In genomic region chr19:44106831-44107660, GRCm38 (mm10) we compare ENCODE assay signal across 8 mouse cellular contexts. TPM values are rescaled to one million over a fixed set of nuclear protein-coding genes. Genes with fewer than 3 reads are reported as not detected.
DNase-seq lines count a peak whose midpoint lies in the region; ATAC-seq and TF ChIP-seq lines count a peak whose summit lies in the region.

TSS of gene Chuk (minus strand) at chr19:44107480.

- intact Hi-C loops in heart, adult 2 months (cut with DNase I), result loop anchor here (2.0 kb wide), 2 partner anchors 28 to 38 kb away; partner anchors contain the start of genes Cwf19l1 and Erlin1

- peak; percentile 90 for TF ChIP-seq POLR2A in heart, adult 2 months (IDR thresholded peaks at IDR 0.05; ENCODE audit: insufficient read depth, low read depth, low read length)

- peak; percentile 97 for DNase-seq in 3T3-L1 (ENCODE audit: low read depth, low spot score)
- DNase-seq in adrenal gland, postnatal 4 days (ENCODE audit: low spot score in 2 of 2), result peak; percentile 88 to 92
- DNase-seq in embryonic facial prominence, embryonic 14.5 days (ENCODE audit: low spot score), result peak; percentile 98
- DNase-seq in heart, adult 2 months, result peak; percentile 97 to 98
- DNase-seq in kidney, adult 8-10 months, result peak; percentile 95 to 97
- peak; percentile 93 to 98 for DNase-seq in spleen, postnatal 10 days (ENCODE audit: low spot score in 2 of 2)

- no peak for TF ChIP-seq CTCF in heart, adult 2 months (IDR thresholded peaks at IDR 0.05)

- no peaks in the 10 kb centered on the region for H3K27me3 ChIP-seq in embryonic facial prominence, embryonic 14.5 days (replicated peaks; ENCODE audit: control insufficient read depth, insufficient read depth, low read length)
- H3K27me3 ChIP-seq in heart, adult 2 months (ENCODE audit: control insufficient read depth, insufficient read depth, low read length), result no peaks in the 10 kb centered on the region
- H3K27me3 ChIP-seq in limb, embryonic 13.5 days, result no peaks in the 10 kb centered on the region
- no peaks in the 10 kb centered on the region for H3K27me3 ChIP-seq in midbrain, embryonic 16.5 days (ENCODE audit: control insufficient read depth, insufficient read depth, low read depth, low read length)

- WGBS in embryonic facial prominence, embryonic 14.5 days, result under 1% methylated on average over 48 of the region's 67 CpGs
- WGBS in heart, adult 2 months, result under 1% methylated on average over 67 of the region's 67 CpGs
- WGBS in limb, embryonic 13.5 days, result under 1% methylated on average over 66 of the region's 67 CpGs
- WGBS in midbrain, embryonic 16.5 days, result under 1% methylated on average over 66 of the region's 67 CpGs

- H3K4me1 ChIP-seq in embryonic facial prominence, embryonic 14.5 days (ENCODE audit: control insufficient read depth, insufficient read depth, low read length), result peaks cover 10% of the 10 kb centered on the region; the same call in 1 of the 2 replicates
- H3K4me1 ChIP-seq in heart, adult 2 months (ENCODE audit: control insufficient read depth, insufficient read depth, low read length), result peaks cover 6% of the 10 kb centered on the region
- H3K4me1 ChIP-seq in limb, embryonic 13.5 days, result peaks cover 18% of the 10 kb centered on the region
- peaks cover 21% of the 10 kb centered on the region for H3K4me1 ChIP-seq in midbrain, embryonic 16.5 days (ENCODE audit: control insufficient read depth, insufficient read depth, low read length)

- peak within 1 kb of the TSS; percentile 95 for H3K9ac ChIP-seq in embryonic facial prominence, embryonic 14.5 days (ENCODE audit: low read depth, low read length)
- peak within 1 kb of the TSS; percentile 98 for H3K9ac ChIP-seq in heart, adult 2 months (ENCODE audit: low read depth, low read length)
- peak within 1 kb of the TSS; percentile 96 for H3K9ac ChIP-seq in limb, embryonic 13.5 days
- peak within 1 kb of the TSS; percentile 88 for H3K9ac ChIP-seq in midbrain, embryonic 16.5 days (ENCODE audit: low read depth, low read length)

- TF ChIP-seq EP300 in heart, adult 2 months (IDR thresholded peaks at IDR 0.05; ENCODE audit: insufficient read depth, low read depth, low read length), result no peak

- H3K4me3 ChIP-seq in embryonic facial prominence, embryonic 14.5 days (ENCODE audit: low read depth, low read length), result peak within 1 kb of the TSS; percentile 88
- peak within 1 kb of the TSS; percentile 95 for H3K4me3 ChIP-seq in heart, adult 2 months
- peak within 1 kb of the TSS; percentile 91 for H3K4me3 ChIP-seq in limb, embryonic 13.5 days
- peak within 1 kb of the TSS; percentile 72 for H3K4me3 ChIP-seq in midbrain, embryonic 16.5 days (ENCODE audit: low read depth, low read length)

- peak; percentile 99 for ATAC-seq in embryonic facial prominence, embryonic 14.5 days (ENCODE audit: low read depth)
- ATAC-seq in limb, embryonic 13.5 days (ENCODE audit: low FRiP score, low read depth), result peak; percentile 98
- peak; percentile 100 for ATAC-seq in midbrain, embryonic 16.5 days

- H3K4me2 ChIP-seq in embryonic facial prominence, embryonic 14.5 days (ENCODE audit: low read depth, low read length), result peak within 1 kb of the TSS; percentile 70
- peak within 1 kb of the TSS; percentile 94 for H3K4me2 ChIP-seq in limb, embryonic 13.5 days (replicated peaks)
- H3K4me2 ChIP-seq in midbrain, embryonic 16.5 days (ENCODE audit: low read length), result peak within 1 kb of the TSS; percentile 85

- H3K79me2 ChIP-seq in heart, adult 2 months (replicated peaks; ENCODE audit: control insufficient read depth, insufficient read depth, low read length), result peaks cover 6% of the 10 kb centered on the region

- no peaks in the 10 kb centered on the region for H3K9me3 ChIP-seq in embryonic facial prominence, embryonic 14.5 days (ENCODE audit: control insufficient read depth, low read length)
- H3K9me3 ChIP-seq in limb, embryonic 13.5 days, result no peaks in the 10 kb centered on the region
- H3K9me3 ChIP-seq in midbrain, embryonic 16.5 days (replicated peaks; ENCODE audit: control insufficient read depth, low read length, poor library complexity, severe bottlenecking), result no peaks in the 10 kb centered on the region

- peaks cover 21% of the 10 kb centered on the region for H3K36me3 ChIP-seq in embryonic facial prominence, embryonic 14.5 days (ENCODE audit: control insufficient read depth, insufficient read depth, low read length)
- H3K36me3 ChIP-seq in heart, adult 2 months (ENCODE audit: control insufficient read depth, insufficient read depth, low read length), result peaks cover 2% of the 10 kb centered on the region; the same call in 1 of the 2 replicates
- peaks cover 27% of the 10 kb centered on the region for H3K36me3 ChIP-seq in limb, embryonic 13.5 days
- H3K36me3 ChIP-seq in midbrain, embryonic 16.5 days (ENCODE audit: control insufficient read depth, insufficient read depth, low read length), result peaks cover 9% of the 10 kb centered on the region; the same call in 1 of the 2 replicates

- H3K27ac ChIP-seq in embryonic facial prominence, embryonic 14.5 days (replicated peaks; ENCODE audit: low read depth, low read length), result 0 out of 2 replicates have a peak within 1 kb of the TSS, but pooled peaks have one; percentile 50
- H3K27ac ChIP-seq in heart, adult 2 months, result peak within 1 kb of the TSS; percentile 87
- 0 out of 2 replicates have a peak within 1 kb of the TSS, but pooled peaks have one; percentile 28 for H3K27ac ChIP-seq in limb, embryonic 13.5 days
- peak within 1 kb of the TSS; percentile 62 for H3K27ac ChIP-seq in midbrain, embryonic 16.5 days (ENCODE audit: low read length)

RNA-seq across cellular contexts. Expression of gene Chuk, which starts in this region (rescaled TPM):
- total RNA-seq in adrenal gland, postnatal 4 days (2021), result 10 to 100 TPM; 54.5 to 58.7 TPM
- 32.0 and 37.3 TPM in 2 replicates for polyA plus RNA-seq in embryonic facial prominence, embryonic 14.5 days (2014; fragmentation: Nextera tagmentation; extraction: Ambion mirVana)
- 10 to 100 TPM; 31.2 to 32.5 TPM for total RNA-seq in heart, adult 2 months (2021)
- polyA plus RNA-seq in heart, adult 2 months (2012; rRNA removed), result 13.9 and 28.9 TPM in 2 replicates
- 42.5 and 46.8 TPM in 2 replicates for polyA plus RNA-seq in limb, embryonic 13.5 days (2015; fragmentation: Nextera tagmentation; extraction: Ambion mirVana)
- 65.7 and 65.8 TPM in 2 replicates for polyA plus RNA-seq in midbrain, embryonic 16.5 days (2015; fragmentation: Nextera tagmentation; extraction: Ambion mirVana)

Comparison
In these comparisons a context has a peak if more than half of its experiments do, and no peak if none do; other contexts are left out.
1. Peak in every context shown above with its lines: DNase-seq, ATAC-seq, H3K4me3 ChIP-seq and H3K27ac ChIP-seq.
2. H3K27ac ChIP-seq: peak in every context shown above with its lines; median percentile 87 in heart, adult 2 months; 62 in midbrain, embryonic 16.5 days; 50 in embryonic facial prominence, embryonic 14.5 days; 28 in limb, embryonic 13.5 days.